Mouse (Mus musculus) liver, adult 2 months (tissue): Measurements from ENCODE around the gene Fam126a.

Experiments
- CTCF ChIP-seq: fragments of 200-500 bp; IDR thresholded peaks from 2 replicates; pipeline ENCODE4 v1.5.1; 2011; ENCODE audit warnings: low read depth, low read length, control low read depth
- POLR2A ChIP-seq: fragments of 200-500 bp; IDR thresholded peaks from 2 replicates; pipeline ENCODE4 v1.6.1; 2011; ENCODE audit warnings: low read length, control low read depth; ENCODE audit not compliant: insufficient read depth; ENCODE audit errors: extremely low read depth

DNA sequence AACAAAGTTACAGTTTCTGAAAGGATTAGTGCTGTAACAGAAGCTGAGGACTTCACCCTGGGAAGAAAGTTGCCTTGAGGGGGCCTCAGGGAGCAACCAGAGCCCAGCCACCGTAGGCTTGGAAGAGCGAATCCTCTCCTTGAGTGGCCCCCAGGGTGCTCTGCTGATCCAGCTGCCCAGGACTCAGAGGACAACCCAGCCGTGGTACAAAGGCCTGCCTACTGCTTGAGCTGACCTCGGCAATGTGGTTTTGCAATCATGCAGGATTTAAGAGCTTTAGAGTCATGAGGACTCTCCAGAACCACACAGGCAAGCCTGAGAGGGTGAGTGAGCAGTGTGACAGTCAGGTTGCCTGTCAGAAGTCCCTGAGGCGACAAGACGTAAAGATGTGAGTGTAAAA, 41.5 kb upstream of the Fam126a start:
- TF ChIP-seq CTCF (no peak), POLR2A (no peak)
